12 mouse cellular contexts compared by ENCODE assay signal in the genomic region with DNA sequence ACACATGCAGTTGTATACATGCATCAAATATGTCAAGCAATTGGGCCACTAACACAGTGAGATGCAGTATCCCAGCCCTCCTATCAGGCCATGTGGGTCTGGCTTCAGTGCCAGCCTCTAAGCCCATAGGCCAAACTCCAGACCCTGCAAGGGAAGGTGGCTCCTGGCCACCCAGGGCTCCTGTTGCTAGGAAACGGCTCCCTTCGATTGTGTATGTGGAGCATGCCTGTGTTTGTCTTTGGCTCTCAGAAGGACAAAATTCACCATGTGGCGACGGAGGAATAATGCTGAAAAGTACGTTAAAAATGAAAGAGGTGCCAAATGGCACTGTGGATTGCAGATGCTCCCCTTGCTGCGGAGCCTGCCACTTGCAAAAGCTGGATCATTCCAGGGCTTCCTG.
DNase-seq lines count a peak whose midpoint lies in the region; ATAC-seq and TF ChIP-seq lines count a peak whose summit lies in the region.
"Had no signal": no experiment of that assay in that cellular context is flagged by ENCODE, and none has a peak within 500 bp of the region (broad histone marks: within the 10 kb centered on the region; RNA-seq: fewer than 3 reads in every experiment).

No protein-coding gene starts in this region.

- H3K27me3 ChIP-seq in lung, embryonic 14.5 days (ENCODE audit: insufficient read depth, low read length) = no peaks in the 10 kb centered on the region
- H3K27me3 ChIP-seq in hindbrain, embryonic 12.5 days = no peaks in the 10 kb centered on the region
- H3K27me3 ChIP-seq in midbrain, embryonic 10.5 days (ENCODE audit: low read depth, poor library complexity, severe bottlenecking) = no peaks in the 10 kb centered on the region
- H3K27me3 ChIP-seq: limb, embryonic 15.5 days had no signal

- no peaks in the 10 kb centered on the region for H3K9me3 ChIP-seq in lung, embryonic 14.5 days (ENCODE audit: low read depth, low read length)
- H3K9me3 ChIP-seq in hindbrain, embryonic 12.5 days (replicated peaks) = no peaks in the 10 kb centered on the region
- H3K9me3 ChIP-seq in midbrain, embryonic 10.5 days (replicated peaks) = no peaks in the 10 kb centered on the region
- H3K9me3 ChIP-seq: limb, embryonic 15.5 days had no signal

- no peaks in the 10 kb centered on the region for H3K36me3 ChIP-seq in lung, embryonic 14.5 days (ENCODE audit: insufficient read depth)
- H3K36me3 ChIP-seq in hindbrain, embryonic 12.5 days = no peaks in the 10 kb centered on the region
- no peaks in the 10 kb centered on the region for H3K36me3 ChIP-seq in midbrain, embryonic 10.5 days
- H3K36me3 ChIP-seq: limb, embryonic 15.5 days had no signal

- ATAC-seq in lung, embryonic 14.5 days (ENCODE audit: insufficient read depth) = no peak; the same call in 1 of the 2 replicates
- ATAC-seq in hindbrain, embryonic 12.5 days (ENCODE audit: low FRiP score) = peak; percentile 48; the same call in 1 of the 2 replicates

- intact Hi-C loops in heart, postnatal 36 days (cut with DNase I) = no loop called here

- no peak for TF ChIP-seq CTCF in lung, embryonic 14.5 days (IDR thresholded peaks at IDR 0.05; ENCODE audit: low read depth)

- WGBS in lung, embryonic 14.5 days = 40% methylated on average over 6 of the region's 6 CpGs
- WGBS in hindbrain, embryonic 12.5 days = 38% methylated on average over 6 of the region's 6 CpGs
- WGBS in midbrain, embryonic 10.5 days = 45% methylated on average over 6 of the region's 6 CpGs

- DNase-seq in lung, embryonic 14.5 days = peak; percentile 7
- no peak for DNase-seq in lung, adult 18-20 months
- peak; percentile 58 for DNase-seq in midbrain, embryonic 10.5 days (ENCODE audit: low spot score)
- DNase-seq in right cerebral cortex, postnatal 25 days = peak; percentile 14
- no peak for DNase-seq in adrenal gland, postnatal 4 days (ENCODE audit: low spot score in 2 of 2)
- DNase-seq in heart, postnatal 36 days = no peak
- DNase-seq in yolk sac, embryonic 10.5 days (ENCODE audit: low spot score) = no peak
- DNase-seq: cerebellum, adult 2 months; kidney, postnatal 10 days had no signal

- H3K27ac ChIP-seq in lung, embryonic 14.5 days (ENCODE audit: low read depth) = no peak overlapping the region
- no peak overlapping the region for H3K27ac ChIP-seq in hindbrain, embryonic 12.5 days
- peak overlapping the region; percentile 76 for H3K27ac ChIP-seq in midbrain, embryonic 10.5 days (replicated peaks)
- H3K27ac ChIP-seq: limb, embryonic 15.5 days; macrophage had no signal

- H3K9ac ChIP-seq in lung, embryonic 14.5 days = no peak overlapping the region
- H3K9ac ChIP-seq in hindbrain, embryonic 12.5 days = 0 out of 2 replicates have a peak overlapping the region, but pooled peaks have one; percentile 18
- H3K9ac ChIP-seq: limb, embryonic 15.5 days had no signal

- H3K4me3 ChIP-seq in lung, embryonic 14.5 days (ENCODE audit: low read depth, low read length) = no peak overlapping the region
- H3K4me3 ChIP-seq in hindbrain, embryonic 12.5 days = no peak overlapping the region
- no peak overlapping the region for H3K4me3 ChIP-seq in midbrain, embryonic 10.5 days
- H3K4me3 ChIP-seq: limb, embryonic 15.5 days had no signal

- H3K4me1 ChIP-seq in lung, embryonic 14.5 days (ENCODE audit: insufficient read depth) = no peaks in the 10 kb centered on the region
- peaks cover 12% of the 10 kb centered on the region for H3K4me1 ChIP-seq in hindbrain, embryonic 12.5 days
- peaks cover 30% of the 10 kb centered on the region for H3K4me1 ChIP-seq in midbrain, embryonic 10.5 days

- no peak overlapping the region for H3K4me2 ChIP-seq in lung, embryonic 14.5 days
- no peak overlapping the region for H3K4me2 ChIP-seq in hindbrain, embryonic 12.5 days (replicated peaks)
- H3K4me2 ChIP-seq: limb, embryonic 15.5 days had no signal

Comparison
In these comparisons a context has a peak if more than half of its experiments do, and no peak if none do; other contexts are left out.
1. DNase-seq: peak in lung, embryonic 14.5 days (single experiment), midbrain, embryonic 10.5 days (single experiment) and right cerebral cortex, postnatal 25 days (single experiment); none in lung, adult 18-20 months (0 of 2), adrenal gland, postnatal 4 days (0 of 2), heart, postnatal 36 days (0 of 2) and yolk sac, embryonic 10.5 days (single experiment).